8 mouse cellular contexts compared by ENCODE assay signal in genomic region chr10:56468537-56468936, GRCm38 (mm10).
DNase-seq lines count a peak whose midpoint lies in the region; ATAC-seq and TF ChIP-seq lines count a peak whose summit lies in the region.

No protein-coding gene starts in this region.

- H3K27ac ChIP-seq in lung, postnatal 0 days (ENCODE audit: low read length), result no peak overlapping the region
- no peak overlapping the region for H3K27ac ChIP-seq in kidney, adult 2 months (ENCODE audit: insufficient read depth, low read depth, low read length)
- H3K27ac ChIP-seq in stomach, embryonic 15.5 days, result peak overlapping the region; percentile 57; the same call in 1 of the 2 replicates
- H3K27ac ChIP-seq in forebrain, embryonic 15.5 days (replicated peaks), result no peak overlapping the region

- H3K4me2 ChIP-seq in lung, postnatal 0 days (replicated peaks; ENCODE audit: low read depth, low read length), result peak overlapping the region; percentile 54; the same call in 1 of the 2 replicates
- peak overlapping the region; percentile 52 for H3K4me2 ChIP-seq in stomach, embryonic 15.5 days
- H3K4me2 ChIP-seq in forebrain, embryonic 15.5 days (replicated peaks), result no peak overlapping the region

- TF ChIP-seq EP300 in lung, postnatal 0 days (IDR thresholded peaks at IDR 0.05), result no peak

- no peaks in the 10 kb centered on the region for H3K27me3 ChIP-seq in lung, postnatal 0 days (replicated peaks; ENCODE audit: insufficient read depth, low read length)
- H3K27me3 ChIP-seq in kidney, adult 2 months (replicated peaks; ENCODE audit: control insufficient read depth, insufficient read depth, low read length), result no peaks in the 10 kb centered on the region
- H3K27me3 ChIP-seq in stomach, embryonic 15.5 days (replicated peaks), result no peaks in the 10 kb centered on the region
- H3K27me3 ChIP-seq in forebrain, embryonic 15.5 days, result no peaks in the 10 kb centered on the region

- TF ChIP-seq POLR2A in kidney, adult 2 months (IDR thresholded peaks at IDR 0.05; ENCODE audit: low read depth, low read length), result no peak

- WGBS in lung, postnatal 0 days, result 15% methylated on average over 6 of the region's 6 CpGs
- 25% methylated on average over 6 of the region's 6 CpGs for WGBS in kidney, adult 2 months
- 25% methylated on average over 6 of the region's 6 CpGs for WGBS in stomach, embryonic 15.5 days
- WGBS in forebrain, embryonic 15.5 days, result 85% methylated on average over 6 of the region's 6 CpGs

- no peak for ATAC-seq in lung, postnatal 0 days
- no peak for ATAC-seq in stomach, embryonic 15.5 days (ENCODE audit: insufficient read depth, low FRiP score, low read depth)
- ATAC-seq in forebrain, embryonic 15.5 days (replicated peaks), result no peak

- no peak overlapping the region for H3K9ac ChIP-seq in lung, postnatal 0 days (replicated peaks; ENCODE audit: low read depth)
- no peak overlapping the region for H3K9ac ChIP-seq in stomach, embryonic 15.5 days
- no peak overlapping the region for H3K9ac ChIP-seq in forebrain, embryonic 15.5 days (replicated peaks)

- peak; percentile 18 for DNase-seq in lung, postnatal 0 days (ENCODE audit: low spot score)
- DNase-seq in lung, postnatal 25 days (ENCODE audit: low spot score), result no peak
- peak; percentile 58 for DNase-seq in fat pad, adult 2 months (ENCODE audit: extremely low read depth, low read depth, low spot score)
- DNase-seq in kidney, adult 2 months, result peak; percentile 43
- no peak for DNase-seq in cerebellum, adult 9-10 months
- no peak for DNase-seq in natural killer cell, adult 2 months (ENCODE audit: low spot score in 2 of 2)

- no peaks in the 10 kb centered on the region; the same call in 1 of the 2 replicates for H3K4me1 ChIP-seq in lung, postnatal 0 days (ENCODE audit: insufficient read depth, low read depth, low read length)
- no peaks in the 10 kb centered on the region for H3K4me1 ChIP-seq in kidney, adult 2 months (ENCODE audit: control insufficient read depth, insufficient read depth, low read length)
- no peaks in the 10 kb centered on the region for H3K4me1 ChIP-seq in stomach, embryonic 15.5 days
- H3K4me1 ChIP-seq in forebrain, embryonic 15.5 days, result no peaks in the 10 kb centered on the region

- H3K9me3 ChIP-seq in lung, postnatal 0 days (ENCODE audit: low read length), result no peaks in the 10 kb centered on the region
- no peaks in the 10 kb centered on the region for H3K9me3 ChIP-seq in stomach, embryonic 15.5 days
- H3K9me3 ChIP-seq in forebrain, embryonic 15.5 days, result no peaks in the 10 kb centered on the region

- H3K4me3 ChIP-seq in lung, postnatal 0 days (ENCODE audit: low read depth, low read length), result no peak overlapping the region
- no peak overlapping the region for H3K4me3 ChIP-seq in kidney, adult 2 months (ENCODE audit: insufficient read depth, low read depth, low read length)
- peak overlapping the region; percentile 30; the same call in 1 of the 2 replicates for H3K4me3 ChIP-seq in stomach, embryonic 15.5 days (replicated peaks)
- no peak overlapping the region for H3K4me3 ChIP-seq in forebrain, embryonic 15.5 days

- no peaks in the 10 kb centered on the region for H3K36me3 ChIP-seq in lung, postnatal 0 days (ENCODE audit: insufficient read depth, low read length)
- no peaks in the 10 kb centered on the region for H3K36me3 ChIP-seq in kidney, adult 2 months (ENCODE audit: control insufficient read depth, insufficient read depth, low read length)
- H3K36me3 ChIP-seq in stomach, embryonic 15.5 days, result no peaks in the 10 kb centered on the region
- no peaks in the 10 kb centered on the region for H3K36me3 ChIP-seq in forebrain, embryonic 15.5 days

- no peak for TF ChIP-seq CTCF in lung, postnatal 0 days (IDR thresholded peaks at IDR 0.05)
- TF ChIP-seq CTCF in kidney, adult 2 months (conservative IDR thresholded peaks at IDR 0.05; ENCODE audit: insufficient read depth, insufficient read length, low read depth, low read length), result no peak

Comparison
In these comparisons a context has a peak if more than half of its experiments do, and no peak if none do; other contexts are left out.
1. DNase-seq: peak in lung, postnatal 0 days (single experiment), fat pad, adult 2 months (single experiment) and kidney, adult 2 months (single experiment); none in lung, postnatal 25 days (single experiment), cerebellum, adult 9-10 months (single experiment) and natural killer cell, adult 2 months (0 of 2).